Mouse (Mus musculus): Measurements from ENCODE around the gene Gm28171.
"Not testable (repeated sequence)": the region's sequence is repeated elsewhere in the genome, so short reads cannot be mapped to it uniquely, and the experiment has no call there.

Gm28171 gene

GRCm38 (mm10) chrY:5793095-5793494, at the start of gene Gm28171:
Gm28171 (plus strand) TSS chrY:5793395.
- DNase-seq (ENCODE audit: extremely low spot score, low read depth, low spot score), result not testable (repeated sequence)
